In the genomic region with DNA sequence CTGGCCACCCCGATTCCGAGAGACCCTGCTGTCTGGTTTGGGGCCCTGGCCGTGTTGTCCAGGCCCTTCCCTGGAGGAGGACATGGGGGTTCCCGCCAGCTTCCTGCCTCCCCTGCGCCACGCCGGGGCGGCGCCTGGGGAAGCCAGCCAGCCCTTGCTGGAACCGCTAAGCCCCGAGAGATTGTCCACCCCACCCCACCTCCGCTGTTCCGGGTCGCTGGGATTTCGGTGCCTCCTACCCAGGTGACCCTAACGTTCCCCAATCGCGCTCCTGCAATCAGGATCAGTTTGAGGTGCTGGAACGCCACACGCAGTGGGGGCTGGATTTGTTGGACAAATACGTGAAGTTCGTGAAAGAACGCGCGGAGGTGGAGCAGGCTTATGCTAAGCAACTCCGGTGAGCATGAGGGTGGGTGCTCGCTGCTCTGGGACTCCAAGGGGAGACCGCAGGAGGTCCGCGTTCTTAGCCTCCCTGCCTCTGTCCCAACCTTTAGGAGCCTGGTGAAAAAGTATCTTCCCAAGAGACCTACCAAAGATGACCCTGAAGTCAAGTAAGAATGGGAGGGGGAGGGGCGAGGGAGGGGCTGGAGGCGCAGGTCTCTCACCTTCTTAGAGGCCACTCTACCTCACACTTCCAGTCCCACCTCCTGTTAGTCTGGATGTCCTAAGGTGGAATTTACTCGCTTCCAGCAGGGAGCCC, we compare ENCODE assay signal across 8 mouse cellular contexts. TPM values are rescaled to one million over a fixed set of nuclear protein-coding genes. Genes with fewer than 3 reads are reported as not detected.
DNase-seq lines count a peak whose midpoint lies in the region; ATAC-seq lines count a peak whose summit lies in the region.

No protein-coding gene starts in this region.

- DNase-seq in 3134 (ENCODE audit: extremely low read depth, insufficient read length, low spot score) = peak; percentile 68
- DNase-seq in Muller cell, postnatal 12 days (ENCODE audit: inconsistent ontology term) = peak; percentile 59
- DNase-seq in forebrain, embryonic 10.5 days (ENCODE audit: extremely low spot score, low spot score) = peak; percentile 41
- peak; percentile 71 to 73 for DNase-seq in heart, postnatal 10 days
- DNase-seq in kidney, postnatal 36 days = peak; percentile 71 to 76
- DNase-seq in thymus, postnatal 14 days = peak; percentile 37

- 3% methylated on average over 33 of the region's 33 CpGs for WGBS in forebrain, embryonic 10.5 days
- 16% methylated on average over 33 of the region's 33 CpGs for WGBS in macrophage (ENCODE audit: missing documents)

- intact Hi-C loops in heart, postnatal 10 days (cut with DNase I) = no loop called here

- ATAC-seq in activated CD4-positive, CD25-positive, alpha-beta regulatory T cell, adult 4 months = no peak

- peak overlapping the region; percentile 72 for H3K4me3 ChIP-seq in forebrain, embryonic 10.5 days
- peak overlapping the region; percentile 89 for H3K4me3 ChIP-seq in macrophage (ENCODE audit: inconsistent target)

- H3K79me2 ChIP-seq in macrophage (ENCODE audit: inconsistent target) = peaks cover 7% of the 10 kb centered on the region; the same call in 1 of the 2 replicates

- H3K27me3 ChIP-seq in forebrain, embryonic 10.5 days (ENCODE audit: poor library complexity, severe bottlenecking) = no peaks in the 10 kb centered on the region

- peak overlapping the region; percentile 97 for H3K27ac ChIP-seq in forebrain, embryonic 10.5 days
- H3K27ac ChIP-seq in macrophage = no peak overlapping the region

- H3K4me1 ChIP-seq in forebrain, embryonic 10.5 days = peaks cover 44% of the 10 kb centered on the region

- H3K9me3 ChIP-seq in forebrain, embryonic 10.5 days = no peaks in the 10 kb centered on the region

- H3K36me3 ChIP-seq in forebrain, embryonic 10.5 days (replicated peaks) = peaks cover 30% of the 10 kb centered on the region
- peaks cover 26% of the 10 kb centered on the region for H3K36me3 ChIP-seq in macrophage (ENCODE audit: inconsistent target)

RNA-seq across cellular contexts. Expression of gene Trip10, which starts 1.4 kb away (rescaled TPM):
- polyA plus RNA-seq in forebrain, embryonic 10.5 days (2016; fragmentation: Nextera tagmentation; extraction: Ambion mirVana) = 43.8 and 49.9 TPM in 2 replicates
- 10 to 100 TPM; 57.8 to 72.1 TPM for total RNA-seq in heart, postnatal 10 days (2021)
- 100 to 1,000 TPM in 5 of 26 experiments, 10 to 100 TPM in 21; 14.3 to 357 (median 42.1) TPM for total RNA-seq in macrophage (2018; cell fraction: chromatin; rRNA removed)
- 10 to 100 TPM in 17 of 26 experiments, 1 to 10 TPM in 9; 5.2 to 56.0 (median 15.0) TPM for total RNA-seq in macrophage (2018; cell fraction: cytosol; rRNA removed)
- 100 to 1,000 TPM in 3 of 26 experiments, 10 to 100 TPM in 19, 1 to 10 TPM in 4; 8.2 to 261 (median 20.5) TPM for total RNA-seq in macrophage (2018; cell fraction: nucleus; rRNA removed)
- polyA plus RNA-seq in macrophage (2018) = 16.5 to 20.2 TPM (median 17.0 TPM) in 3 replicates
- polyA plus RNA-seq in activated CD4-positive, CD25-positive, alpha-beta regulatory T cell, adult 4 months (2017; shearing (Covaris generic)) = 1 to 10 TPM; 1.7 to 2.5 TPM

RNA-seq across cellular contexts. Expression of gene Gpr108, which starts 2.4 kb away (rescaled TPM):
- 22.7 and 22.8 TPM in 2 replicates for polyA plus RNA-seq in forebrain, embryonic 10.5 days (2016; fragmentation: Nextera tagmentation; extraction: Ambion mirVana)
- total RNA-seq in heart, postnatal 10 days (2021) = 10 to 100 TPM; 26.5 TPM
- 10 to 100 TPM; 24.7 to 90.1 (median 45.8) TPM for total RNA-seq in macrophage (2018; cell fraction: chromatin; rRNA removed)
- total RNA-seq in macrophage (2018; cell fraction: cytosol; rRNA removed) = 10 to 100 TPM; 34.9 to 64.9 (median 53.9) TPM
- total RNA-seq in macrophage (2018; cell fraction: nucleus; rRNA removed) = 10 to 100 TPM; 41.5 to 96.3 (median 60.9) TPM
- polyA plus RNA-seq in macrophage (2018) = 44.3 to 68.7 TPM (median 50.3 TPM) in 3 replicates
- polyA plus RNA-seq in activated CD4-positive, CD25-positive, alpha-beta regulatory T cell, adult 4 months (2017; shearing (Covaris generic)) = 10 to 100 TPM; 46.4 to 55.8 TPM

RNA-seq across cellular contexts. Expression of gene C3, which starts 22.7 kb away (rescaled TPM):
- polyA plus RNA-seq in forebrain, embryonic 10.5 days (2016; fragmentation: Nextera tagmentation; extraction: Ambion mirVana) = 0.30 TPM in 1 of 2 replicates, not detected in the other
- total RNA-seq in heart, postnatal 10 days (2021) = 10 to 100 TPM; 42.3 to 66.3 TPM
- 100 to 1,000 TPM in 15 of 26 experiments, 10 to 100 TPM in 7, 1 to 10 TPM in 4; 3.9 to 776 (median 193) TPM for total RNA-seq in macrophage (2018; cell fraction: chromatin; rRNA removed)
- total RNA-seq in macrophage (2018; cell fraction: cytosol; rRNA removed) = 100 to 1,000 TPM in 15 of 26 experiments, 10 to 100 TPM in 11; 11.1 to 560 (median 171) TPM
- 100 to 1,000 TPM in 21 of 26 experiments, 10 to 100 TPM in 5; 12.5 to 881 (median 340) TPM for total RNA-seq in macrophage (2018; cell fraction: nucleus; rRNA removed)
- polyA plus RNA-seq in macrophage (2018) = 15.9 to 57.7 TPM (median 40.8 TPM) in 3 replicates
- under 1 TPM in 1 of 2 experiments, not detected in 1; 0.41 TPM for polyA plus RNA-seq in activated CD4-positive, CD25-positive, alpha-beta regulatory T cell, adult 4 months (2017; shearing (Covaris generic))

RNA-seq across cellular contexts. Expression of gene Vav1, which starts 28.3 kb away (rescaled TPM):
- 1.4 and 1.7 TPM in 2 replicates for polyA plus RNA-seq in forebrain, embryonic 10.5 days (2016; fragmentation: Nextera tagmentation; extraction: Ambion mirVana)
- total RNA-seq in heart, postnatal 10 days (2021) = 1 to 10 TPM; 1.4 to 2.3 TPM
- 100 to 1,000 TPM; 144 to 640 (median 355) TPM for total RNA-seq in macrophage (2018; cell fraction: chromatin; rRNA removed)
- total RNA-seq in macrophage (2018; cell fraction: cytosol; rRNA removed) = 100 to 1,000 TPM in 25 of 26 experiments, 10 to 100 TPM in 1; 97.9 to 300 (median 165) TPM
- 100 to 1,000 TPM; 118 to 364 (median 250) TPM for total RNA-seq in macrophage (2018; cell fraction: nucleus; rRNA removed)
- polyA plus RNA-seq in macrophage (2018) = 91.4 to 144 TPM (median 106 TPM) in 3 replicates
- polyA plus RNA-seq in activated CD4-positive, CD25-positive, alpha-beta regulatory T cell, adult 4 months (2017; shearing (Covaris generic)) = 10 to 100 TPM; 74.1 to 83.7 TPM

RNA-seq across cellular contexts. Expression of gene Tnfsf14, which starts 56.6 kb away (rescaled TPM):
- polyA plus RNA-seq in forebrain, embryonic 10.5 days (2016; fragmentation: Nextera tagmentation; extraction: Ambion mirVana) = 0.15 and 0.16 TPM in 2 replicates
- total RNA-seq in heart, postnatal 10 days (2021) = not detected
- total RNA-seq in macrophage (2018; cell fraction: chromatin; rRNA removed) = 10 to 100 TPM in 3 of 26 experiments, 1 to 10 TPM in 9, under 1 TPM in 8, not detected in 6; 0.29 to 21.1 (median 1.1) TPM
- total RNA-seq in macrophage (2018; cell fraction: cytosol; rRNA removed) = 10 to 100 TPM in 4 of 26 experiments, 1 to 10 TPM in 9, under 1 TPM in 13; 0.11 to 21.6 (median 1.0) TPM
- total RNA-seq in macrophage (2018; cell fraction: nucleus; rRNA removed) = 10 to 100 TPM in 5 of 26 experiments, 1 to 10 TPM in 9, under 1 TPM in 7, not detected in 5; 0.36 to 23.4 (median 1.6) TPM
- polyA plus RNA-seq in macrophage (2018) = 1.7 to 2.2 TPM (median 2.2 TPM) in 3 replicates
- polyA plus RNA-seq in activated CD4-positive, CD25-positive, alpha-beta regulatory T cell, adult 4 months (2017; shearing (Covaris generic)) = 10 to 100 TPM in 1 of 2 experiments, 1 to 10 TPM in 1; 7.9 to 12.8 TPM

Comparison
In these comparisons a context has a peak if more than half of its experiments do, and no peak if none do; other contexts are left out.
1. RNA of gene C3, which starts 22.7 kb away (polyA plus RNA-seq): 15.9 to 57.7 TPM in macrophage; 0.41 TPM in activated CD4-positive, CD25-positive, alpha-beta regulatory T cell, adult 4 months and 0.30 TPM in forebrain, embryonic 10.5 days; every median in the first group is over 10 times any median in the second.
2. Peak in every context shown above with its lines, with median percentiles within 50 percentile points of each other: DNase-seq.